Mouse (Mus musculus): ENCODE measurements around the gene Cfap57.

Gene Cfap57

DNA sequence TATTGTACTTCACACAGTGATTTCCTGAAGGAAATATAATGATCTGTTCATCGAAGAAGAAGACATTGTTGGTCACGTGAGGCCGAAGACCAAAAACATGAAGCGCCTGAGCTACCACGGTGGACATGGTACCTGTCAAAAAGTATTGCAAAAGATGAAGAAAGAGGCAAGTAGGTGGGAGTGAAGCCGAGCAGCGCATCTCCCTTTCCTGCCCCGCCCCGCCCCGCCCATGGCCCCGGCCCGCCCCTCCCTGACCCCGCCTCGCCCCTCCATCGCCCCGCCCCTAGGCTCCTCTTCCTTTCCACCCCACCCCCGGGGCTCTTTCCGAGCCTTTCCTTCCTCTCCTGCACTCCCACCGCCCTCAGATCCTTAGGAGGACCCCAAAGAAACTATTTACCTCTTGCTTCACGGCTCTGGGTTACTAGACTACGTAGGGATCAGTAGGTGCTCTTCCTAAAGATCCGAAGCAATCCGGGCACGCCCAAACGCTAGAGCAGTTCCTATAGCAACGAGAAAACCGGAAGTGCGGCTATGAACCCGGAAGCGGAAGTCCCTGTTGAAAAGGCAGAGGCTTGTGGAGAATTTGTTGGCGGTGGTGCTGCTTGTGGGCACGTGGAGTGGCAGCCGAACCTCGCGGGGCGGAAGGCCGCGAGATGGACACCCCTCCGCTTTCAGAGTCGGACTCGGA is at the start of gene Cfap57, which contains the start of gene Ebna1bp2:
Cfap57 (minus strand) TSS at position 499 of the 688 bp plus-strand sequence.
Ebna1bp2 (plus strand) TSS at position 521 of the 688 bp plus-strand sequence.
- DNase-seq (ENCODE audit: extremely low read depth, low read depth): peak; percentile 86

DNA sequence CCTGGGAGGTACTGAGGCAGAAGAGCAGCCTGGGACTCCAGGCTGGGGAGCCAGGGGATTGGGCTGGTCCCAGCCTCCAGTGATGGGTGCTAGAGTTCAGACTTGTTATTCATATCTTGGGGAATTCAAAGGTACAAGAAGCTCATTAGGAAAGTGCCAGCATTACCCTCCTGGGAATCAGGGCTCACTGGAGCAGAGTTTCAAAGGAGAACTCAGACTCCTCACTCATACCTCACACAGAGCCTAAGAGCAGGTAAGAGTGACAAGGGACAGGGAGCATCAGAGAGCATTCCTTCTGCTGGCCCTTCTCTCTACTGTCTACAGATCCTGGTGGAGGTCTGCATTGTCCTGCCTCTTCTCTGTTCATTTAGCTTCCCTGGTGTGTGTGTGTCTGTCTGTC is 38.1 kb upstream of the Cfap57 start, which contains the start of gene Olfr62:
Olfr62 (plus strand) TSS at position 301 of the 400 bp plus-strand sequence.
- DNase-seq (ENCODE audit: extremely low read depth, low read depth): no peak

DNA sequence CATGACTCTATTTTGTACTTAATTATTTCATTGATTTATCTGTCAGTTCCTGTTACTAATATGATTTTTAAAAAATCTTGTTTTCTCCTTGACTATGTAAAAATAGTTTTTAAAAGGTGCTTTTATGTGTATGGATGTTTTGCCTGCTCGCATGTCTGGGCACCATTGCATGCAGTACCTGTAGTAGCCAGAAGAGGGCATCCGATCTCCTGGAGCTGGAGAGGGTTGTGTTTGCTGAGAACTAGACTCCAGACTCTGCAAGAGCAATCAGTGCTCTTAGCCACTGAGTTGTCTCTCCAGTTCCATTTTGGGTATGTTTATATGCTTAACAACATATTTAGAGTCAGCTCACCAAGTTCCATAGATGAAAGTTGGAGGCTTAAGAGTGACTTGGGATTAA is 24.7 kb upstream of the Cfap57 start:
- peak; percentile 27 for DNase-seq (ENCODE audit: extremely low read depth, low read depth)

DNA sequence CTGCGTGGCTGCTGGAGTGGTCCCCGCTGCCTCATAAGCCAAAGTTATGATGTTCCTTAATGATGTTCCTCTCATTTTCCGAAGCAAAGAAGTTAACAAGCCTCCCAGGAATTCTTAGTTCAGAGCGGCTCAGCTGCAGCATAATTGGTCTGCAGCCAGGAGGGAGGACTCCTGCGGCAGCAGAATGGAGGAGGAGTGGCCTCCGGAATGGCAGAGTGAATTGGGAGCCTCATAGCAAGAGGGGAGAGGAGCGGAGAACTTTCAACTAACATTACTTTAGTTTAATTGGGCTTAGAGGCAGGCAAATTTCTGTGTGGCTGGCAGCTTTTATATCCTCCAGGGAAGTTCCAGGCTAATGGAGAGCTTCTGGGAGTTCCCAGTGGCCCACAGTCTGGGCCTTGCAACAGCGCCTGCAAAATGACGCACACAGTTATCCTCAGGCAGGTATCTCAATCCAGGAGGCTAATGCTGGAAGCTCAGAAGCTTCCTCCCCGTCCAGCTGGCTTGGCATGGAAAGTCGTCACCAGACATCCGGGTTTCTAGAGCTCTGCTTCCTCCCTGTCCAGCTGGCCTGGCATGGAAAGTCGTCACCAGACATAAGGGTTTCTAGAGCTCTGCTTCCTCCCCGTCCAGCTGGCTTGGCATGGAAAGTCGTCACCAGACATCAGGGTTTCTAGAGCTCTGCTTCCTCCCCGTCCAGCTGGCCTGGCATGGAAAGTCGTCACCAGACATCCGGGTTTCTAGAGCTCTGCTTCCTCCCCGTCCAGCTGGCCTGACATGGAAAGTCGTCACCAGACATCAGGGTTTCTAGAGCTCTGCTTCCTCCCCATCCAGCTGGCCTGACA is 22.0 kb upstream of the Cfap57 start:
- DNase-seq (ENCODE audit: extremely low read depth, low read depth): no peak

DNA sequence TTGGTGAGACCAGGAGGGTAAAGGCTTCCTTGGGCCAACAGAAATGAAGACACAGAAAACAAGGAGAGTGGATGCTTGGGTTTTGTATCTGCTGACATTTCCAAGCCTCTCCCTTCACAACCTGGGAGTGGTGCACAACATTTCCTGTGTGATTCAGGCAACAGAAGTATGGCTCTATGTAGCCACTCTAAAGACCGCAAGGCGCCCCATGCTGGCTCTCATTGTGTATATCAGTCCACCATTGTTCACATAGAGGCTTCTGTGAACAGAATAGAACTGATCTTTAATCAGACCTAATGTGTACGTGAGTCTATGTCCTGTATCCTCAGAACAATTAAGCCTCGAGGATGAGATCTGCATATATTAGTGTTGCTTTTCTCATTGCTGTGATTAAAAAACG is 9.7 kb upstream of the Cfap57 start:
- DNase-seq (ENCODE audit: extremely low read depth, low read depth): no peak

DNA sequence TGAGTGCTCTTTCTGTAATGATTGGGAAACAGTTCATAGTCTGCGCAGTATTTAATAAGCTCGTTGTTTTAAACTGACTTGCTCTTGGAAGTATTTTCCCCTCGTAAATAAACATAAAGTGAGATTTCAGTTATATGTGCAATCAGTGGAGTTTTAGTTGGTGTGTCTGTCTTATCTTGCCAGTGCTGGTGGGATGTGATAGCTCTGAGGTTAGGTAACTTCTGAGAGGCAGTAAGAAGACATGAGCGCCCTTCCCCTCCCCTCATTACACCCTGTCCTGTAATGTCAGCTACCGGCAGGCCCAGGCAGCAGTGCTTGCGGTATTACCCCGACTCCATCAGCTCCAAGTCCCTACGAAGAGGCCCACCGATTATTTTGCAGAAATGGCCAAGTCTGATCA is 1.2 kb upstream of the Cfap57 start:
- no peak for DNase-seq (ENCODE audit: extremely low read depth, low read depth)

DNA sequence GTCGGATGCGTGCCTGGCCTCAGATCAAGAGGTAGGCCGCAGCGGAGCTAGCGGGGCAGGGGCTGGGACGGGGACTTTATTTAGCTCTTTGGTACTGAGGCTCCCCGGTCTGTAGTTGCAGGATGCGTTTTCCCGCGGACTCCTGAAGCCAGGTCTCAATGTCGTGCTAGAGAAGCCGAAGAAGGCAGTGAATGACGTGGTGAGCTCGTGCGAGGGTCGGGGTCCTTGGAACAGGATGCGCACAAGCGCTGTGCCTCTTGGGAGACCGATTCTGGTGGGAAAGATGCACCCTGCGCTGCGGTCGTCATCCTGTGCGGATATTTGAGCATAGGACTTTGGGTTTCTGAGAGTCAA is 367 bp upstream of the Cfap57 start:
- DNase-seq (ENCODE audit: extremely low read depth, low read depth): no peak

DNA sequence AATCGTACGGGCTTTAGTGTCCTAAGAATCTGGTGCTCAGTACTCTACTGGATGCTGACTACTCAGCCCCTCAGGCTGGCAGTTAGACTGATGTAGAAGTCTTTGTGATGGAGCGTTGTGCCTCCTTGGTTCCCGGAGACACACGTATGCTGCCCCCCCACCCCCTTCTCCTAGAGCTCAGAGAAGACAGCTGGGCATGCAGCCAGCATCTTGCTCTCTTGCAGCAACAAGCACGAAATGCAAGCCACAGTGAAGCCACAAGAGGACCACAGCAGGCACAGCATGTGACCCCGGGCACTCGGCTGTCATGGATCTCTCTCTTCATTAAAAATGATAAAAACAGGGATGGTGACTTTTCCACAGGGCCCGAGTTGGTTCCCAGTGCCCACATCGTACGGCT is 5.2 kb downstream of the Cfap57 start:
- no peak for DNase-seq (ENCODE audit: extremely low read depth, low read depth)

DNA sequence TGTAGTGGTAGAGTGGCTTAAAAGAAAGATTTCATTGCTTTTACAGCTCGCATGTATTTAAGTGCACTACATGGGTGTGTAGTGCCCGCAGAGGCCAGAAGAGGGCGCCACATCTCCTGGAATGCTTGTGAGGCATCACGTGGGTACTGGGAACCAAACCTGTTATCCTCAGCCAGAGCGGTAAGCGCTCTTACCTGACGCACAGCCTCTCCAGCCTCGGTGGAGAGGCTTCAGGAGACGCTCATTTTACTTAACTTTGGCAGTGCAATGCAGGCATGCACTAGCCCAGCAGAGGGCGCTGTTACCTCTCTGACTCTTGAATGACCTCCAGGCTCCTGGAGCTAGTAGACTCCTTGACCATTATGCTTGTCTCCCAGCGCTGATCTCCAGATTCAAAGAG is 8.0 kb downstream of the Cfap57 start:
- no peak for DNase-seq (ENCODE audit: extremely low read depth, low read depth)

DNA sequence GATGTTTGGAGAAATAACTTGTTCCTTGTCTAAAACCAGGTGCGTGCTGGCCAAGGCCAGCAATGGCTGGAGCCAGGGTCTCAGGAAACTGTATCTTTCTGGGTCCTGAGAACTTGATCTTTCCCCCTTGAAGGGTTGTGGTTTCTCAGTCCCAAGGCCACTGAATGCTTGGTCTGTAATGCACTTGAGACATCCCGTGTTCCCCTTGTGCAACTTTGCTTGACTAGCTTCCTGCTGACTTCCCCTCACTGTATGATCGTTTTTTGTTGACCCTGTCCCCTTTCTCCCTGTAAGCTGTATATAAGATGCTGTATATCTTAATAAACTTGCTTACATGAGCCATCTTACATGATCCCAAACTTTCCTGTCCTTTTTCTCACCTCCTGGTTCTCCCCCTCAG is 10.7 kb downstream of the Cfap57 start:
- no peak for DNase-seq (ENCODE audit: extremely low read depth, low read depth)

DNA sequence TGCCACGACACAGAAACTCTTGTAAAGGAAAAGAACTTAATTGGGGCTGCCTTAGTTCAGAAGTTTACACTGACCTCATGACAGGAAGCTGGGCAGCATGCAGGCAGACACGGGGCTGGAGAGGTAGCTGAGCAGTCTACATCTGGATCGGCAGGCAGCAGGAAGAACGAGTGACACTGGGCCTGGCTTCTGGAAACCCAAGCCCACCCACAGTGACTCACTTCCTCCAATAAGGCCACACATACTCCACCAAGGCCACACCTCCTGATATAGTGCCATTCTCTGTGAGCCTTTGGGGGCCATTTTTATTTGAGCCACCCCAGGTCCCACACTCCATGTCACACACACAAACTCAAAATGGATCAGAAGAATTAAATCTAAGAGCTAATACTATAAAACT is 16.5 kb downstream of the Cfap57 start:
- DNase-seq (ENCODE audit: extremely low read depth, low read depth): no peak

DNA sequence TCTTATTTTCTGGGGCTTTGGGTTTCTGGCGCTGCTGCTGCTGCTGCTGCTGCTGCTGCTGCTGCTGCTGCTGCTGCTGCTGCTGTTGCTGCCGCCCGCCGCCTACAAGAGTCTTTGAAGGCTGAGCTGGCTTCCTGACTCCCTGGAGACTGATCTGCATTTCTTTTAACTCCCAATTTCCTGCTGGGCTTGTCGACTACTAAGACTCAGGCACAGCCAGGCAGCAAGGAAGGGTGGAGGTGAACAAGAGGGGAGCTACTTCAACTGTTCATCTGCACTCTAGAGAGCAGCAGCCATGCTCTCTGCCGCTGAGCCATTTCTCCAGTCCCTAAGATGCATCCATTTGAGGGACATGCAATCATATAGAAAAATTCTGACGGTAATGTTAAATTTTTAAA is 30.8 kb downstream of the Cfap57 start:
- DNase-seq (ENCODE audit: extremely low read depth, low read depth): no peak

DNA sequence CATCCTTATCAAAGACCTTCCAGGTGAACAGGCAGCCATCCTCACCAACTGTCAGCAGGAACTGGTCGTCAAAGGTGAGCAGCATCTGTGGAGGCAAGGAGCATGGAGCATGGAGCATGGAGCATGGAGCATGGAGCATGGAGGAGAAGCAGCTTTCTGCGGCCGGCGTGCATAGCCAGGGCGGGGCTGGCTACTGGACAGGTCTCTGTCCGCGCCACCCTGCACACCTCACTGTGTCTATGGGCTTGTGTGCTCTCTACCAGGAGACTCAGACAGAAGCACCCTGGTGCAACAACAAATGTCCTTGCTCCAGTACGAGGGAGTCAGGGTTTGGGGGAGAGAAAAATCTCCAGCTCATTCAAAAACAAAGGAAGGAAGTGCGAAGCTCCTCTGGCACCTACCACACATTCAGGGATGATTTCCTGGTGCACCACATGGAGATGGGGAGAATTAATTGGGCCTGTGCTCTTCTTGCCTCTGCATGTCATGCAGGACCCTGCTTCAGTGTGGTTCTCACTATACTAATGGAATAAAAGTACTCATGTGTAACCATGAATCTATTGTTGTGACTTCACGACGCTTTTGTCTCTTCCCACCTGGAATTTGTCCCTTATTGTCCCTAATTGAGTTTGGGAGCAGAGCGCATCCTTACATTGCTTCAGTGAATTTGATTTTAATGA is 31.4 kb downstream of the Cfap57 start:
- DNase-seq (ENCODE audit: extremely low read depth, low read depth): no peak

DNA sequence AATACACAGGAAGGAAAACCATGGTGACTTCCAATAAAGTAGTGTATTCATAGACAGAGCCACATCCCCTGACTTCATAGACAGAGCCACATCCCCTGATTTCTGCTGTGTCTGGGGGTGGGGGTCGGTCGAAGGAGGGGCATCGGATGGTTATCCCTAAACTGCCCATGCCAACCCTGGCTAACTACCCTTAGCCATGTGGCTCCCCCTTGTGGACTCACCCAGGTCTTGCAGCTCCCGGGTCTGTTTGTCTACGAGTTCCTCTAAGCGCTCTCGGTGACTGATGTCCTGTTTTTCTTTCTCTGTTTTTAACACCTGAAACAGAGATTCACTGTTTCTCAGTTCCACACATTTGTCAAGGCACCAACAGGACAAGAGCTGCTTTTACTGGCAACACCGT is 37.9 kb downstream of the Cfap57 start:
- DNase-seq (ENCODE audit: extremely low read depth, low read depth): no peak

DNA sequence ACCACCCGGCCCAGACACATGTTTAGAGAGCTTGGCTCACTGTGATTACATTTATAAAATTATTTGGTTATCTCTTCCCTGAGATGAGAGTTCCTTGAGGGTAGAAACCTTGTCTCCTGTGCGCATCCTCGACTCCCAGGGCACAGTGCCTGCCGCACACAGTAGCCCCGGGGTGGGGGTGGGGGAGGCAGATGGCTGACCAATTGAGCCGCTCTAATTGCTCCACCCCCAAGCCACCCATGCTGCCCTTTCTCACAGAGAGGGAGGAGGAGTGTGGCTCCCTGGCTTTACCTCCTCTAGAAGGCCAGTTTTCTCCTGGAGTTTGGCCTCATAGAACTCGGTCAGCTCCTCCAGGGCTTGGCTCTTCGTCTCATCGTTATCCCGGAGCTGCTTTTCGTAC is 39.1 kb downstream of the Cfap57 start:
- no peak for DNase-seq (ENCODE audit: extremely low read depth, low read depth)

DNA sequence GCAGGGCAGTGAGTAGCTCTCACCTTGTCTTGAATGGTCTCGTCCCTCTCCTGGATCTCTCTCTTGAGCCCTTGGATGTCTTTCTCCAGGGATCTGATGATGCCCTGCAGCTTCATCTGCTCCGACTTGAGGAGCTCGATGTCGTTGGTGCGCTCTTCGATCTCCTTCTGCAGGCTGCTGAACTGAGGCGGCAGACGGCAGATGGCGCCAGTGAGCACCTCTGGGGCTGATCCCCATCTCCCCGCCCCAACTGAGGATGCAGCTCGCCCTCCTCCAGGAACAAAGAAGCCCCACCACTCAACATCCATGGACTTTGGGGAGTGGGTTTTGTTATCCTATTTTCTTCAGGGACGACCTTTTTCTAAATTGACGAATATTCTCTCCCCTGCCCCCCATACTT is 41.3 kb downstream of the Cfap57 start:
- no peak for DNase-seq (ENCODE audit: extremely low read depth, low read depth)

DNA sequence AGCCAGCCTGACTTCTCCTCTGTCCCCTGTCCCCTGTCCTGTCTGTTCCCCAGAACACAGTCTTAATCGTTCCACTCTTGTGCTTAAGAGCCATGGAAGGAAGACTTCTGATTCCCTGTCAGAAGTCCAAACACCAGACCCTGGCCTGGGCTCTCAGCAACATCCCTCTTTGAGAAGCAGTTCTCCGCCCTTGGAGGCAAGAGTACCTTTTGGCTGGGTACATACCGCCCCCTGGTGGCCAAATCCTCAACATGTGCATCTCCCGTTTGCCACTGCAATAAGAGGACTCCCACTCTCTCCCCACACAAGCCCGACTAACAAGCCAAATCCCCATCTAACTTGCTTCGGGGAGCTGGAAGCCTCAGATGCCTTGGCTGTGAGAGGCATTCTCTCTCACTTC is 44.5 kb downstream of the Cfap57 start:
- DNase-seq (ENCODE audit: extremely low read depth, low read depth): peak; percentile 48

DNA sequence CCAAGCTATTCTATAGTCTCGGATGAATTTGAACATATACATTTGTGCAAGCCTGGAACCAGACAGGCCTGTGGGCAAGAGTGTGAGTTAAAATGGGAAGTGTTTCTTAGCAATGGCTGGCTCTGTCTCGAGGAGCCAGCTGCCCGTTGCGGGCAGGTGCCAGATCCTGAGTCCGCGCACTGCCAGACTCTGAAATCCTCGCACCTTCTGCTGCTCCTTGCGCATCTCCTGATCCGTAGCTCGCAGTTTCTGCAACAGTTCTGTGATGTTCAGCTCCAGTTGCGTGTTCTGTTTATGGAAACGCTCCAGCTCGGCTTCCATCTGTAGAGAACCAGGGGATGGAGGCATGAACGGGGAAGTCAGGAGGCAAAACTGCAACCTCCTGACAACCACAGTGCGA is 49.1 kb downstream of the Cfap57 start:
- DNase-seq (ENCODE audit: extremely low read depth, low read depth): no peak

DNA sequence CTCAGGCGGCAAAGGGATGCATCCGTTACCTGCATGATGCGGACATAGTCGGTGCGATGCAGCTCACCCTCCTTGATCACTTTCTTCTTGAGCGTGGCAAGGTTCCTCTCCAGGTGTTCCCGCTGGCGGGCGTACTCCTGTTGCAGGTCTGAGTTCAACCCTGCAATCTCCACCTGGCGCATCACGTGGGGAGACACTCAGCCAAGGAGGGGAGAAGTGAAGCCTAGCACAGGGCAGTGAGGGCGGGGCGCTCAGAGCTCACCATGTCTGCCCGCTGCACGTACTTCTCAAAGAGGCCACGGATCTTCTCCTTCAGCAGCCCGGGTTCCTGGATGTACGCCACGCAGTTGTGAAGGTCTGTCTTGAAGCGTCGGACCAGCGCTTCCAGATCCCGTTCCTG is 51.3 kb downstream of the Cfap57 start:
- no peak for DNase-seq (ENCODE audit: extremely low read depth, low read depth)

DNA sequence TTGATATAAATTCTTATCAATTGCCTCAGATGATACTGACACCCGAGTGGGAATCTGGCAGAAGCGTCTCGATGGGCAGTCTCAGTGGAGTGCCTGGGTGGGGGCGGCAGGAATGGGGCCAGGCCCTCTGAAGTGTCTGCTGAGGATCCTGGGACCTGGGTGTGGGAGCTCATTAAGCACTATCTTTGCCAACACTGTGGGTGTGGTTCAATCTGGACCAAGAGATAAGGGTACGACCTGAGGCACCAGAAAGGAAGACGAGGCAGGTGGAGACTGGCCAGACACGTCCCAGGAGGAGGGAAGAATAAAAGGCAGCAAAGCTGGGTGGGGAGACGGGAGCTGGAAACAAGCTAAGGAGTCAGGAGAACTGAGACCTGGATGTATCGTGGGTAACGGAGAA is 51.9 kb downstream of the Cfap57 start:
- DNase-seq (ENCODE audit: extremely low read depth, low read depth): peak; percentile 66

DNA sequence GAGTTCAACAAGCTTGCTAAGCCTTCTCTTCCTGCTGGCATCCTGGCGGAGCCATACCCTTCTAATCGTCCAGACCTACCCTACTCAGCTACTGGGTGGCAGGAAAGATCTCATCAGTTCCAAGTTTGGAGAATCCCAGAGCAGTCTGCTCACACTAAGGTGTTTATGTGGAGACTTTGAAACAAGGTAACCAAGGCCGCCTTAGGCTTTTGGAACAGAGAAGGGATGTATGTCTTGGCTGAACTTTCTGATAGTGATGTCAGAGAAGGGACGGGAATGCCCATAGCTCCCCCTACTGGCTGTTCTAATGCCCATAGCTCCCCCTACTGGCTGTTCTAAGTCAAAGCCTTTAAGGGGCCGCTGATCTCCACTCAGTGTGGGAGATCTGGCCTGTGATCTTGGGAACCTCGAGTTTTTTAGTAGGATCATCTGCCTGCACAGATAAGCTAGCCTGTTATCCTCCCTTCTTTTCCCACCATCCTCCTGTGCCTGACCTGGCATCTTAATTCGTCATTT is 54.4 kb downstream of the Cfap57 start:
- DNase-seq (ENCODE audit: extremely low read depth, low read depth): peak; percentile 39

DNA sequence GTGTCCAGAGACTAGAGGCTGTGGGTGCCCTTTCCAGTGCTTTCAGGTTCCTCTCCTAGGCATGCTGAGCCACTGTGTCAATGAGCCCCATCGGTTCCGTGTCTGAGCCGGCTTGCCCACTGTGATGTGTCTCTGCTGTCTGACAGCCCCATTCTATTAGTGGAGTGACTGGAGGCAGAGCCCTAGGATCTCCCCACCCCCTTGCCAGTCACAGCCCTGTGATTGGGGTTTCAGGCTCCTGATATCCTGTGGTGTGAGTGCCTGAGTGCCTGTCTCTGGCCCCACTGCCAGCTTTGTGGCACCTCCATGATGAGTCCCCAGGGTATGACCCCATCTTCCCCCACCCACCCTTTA is 55.7 kb downstream of the Cfap57 start:
- DNase-seq (ENCODE audit: extremely low read depth, low read depth): no peak
